Mouse (Mus musculus): ENCODE results near the gene Tcf3. TPM values are rescaled to one million over a fixed set of nuclear protein-coding genes. Genes with fewer than 3 reads are reported as not detected.
A peak's percentile ranks its signal among the peaks of the same experiment; 100 is the strongest.

The Tcf3 gene
- polyA plus RNA-seq, 1 experiment from 2014 or later, result 63.7 TPM

- H3K9me3 ChIP-seq (ENCODE audit: control insufficient read depth, low read length), result no peaks in the 10 kb centered on the region
- no peak for ATAC-seq
- H3K27me3 ChIP-seq (replicated peaks; ENCODE audit: control insufficient read depth, insufficient read depth, low read length), result peaks cover 9% of the 10 kb centered on the region
- 46% methylated on average over 2 of the region's 2 CpGs for WGBS
- H3K9ac ChIP-seq (replicated peaks; ENCODE audit: low read depth, low read length), result no peak overlapping the region
- peaks cover 6% of the 10 kb centered on the region for H3K4me1 ChIP-seq (replicated peaks; ENCODE audit: control insufficient read depth, insufficient read depth, low read length)
- no peak overlapping the region for H3K4me2 ChIP-seq (ENCODE audit: low read length)
- H3K27ac ChIP-seq (ENCODE audit: low read length), result no peak overlapping the region
- H3K4me3 ChIP-seq (replicated peaks; ENCODE audit: low read length), result no peak overlapping the region
- no peaks in the 10 kb centered on the region for H3K36me3 ChIP-seq (ENCODE audit: control insufficient read depth, insufficient read depth)
These were observed 9.5 kb upstream of the Tcf3 start for GRCm38 (mm10) chr10:80442989-80443388.

GRCm38 (mm10) chr10:80441598-80441997 is 8.2 kb upstream of the Tcf3 start:
- ATAC-seq, result no peak
- WGBS, result 65% methylated on average over 8 of the region's 8 CpGs

GRCm38 (mm10) chr10:80440031-80440430 is 6.6 kb upstream of the Tcf3 start:
- Histone ChIP-seq H3K9ac (replicated peaks; ENCODE audit: low read depth, low read length) (no peak overlapping the region), H3K4me3 (replicated peaks; ENCODE audit: low read length) (no peak overlapping the region), H3K27ac (ENCODE audit: low read length) (no peak overlapping the region), H3K4me2 (ENCODE audit: low read length) (no peak overlapping the region), H3K4me1 (replicated peaks; ENCODE audit: control insufficient read depth, insufficient read depth, low read length) (0 out of 2 replicates have a peak, but pooled peaks cover 3% of the 10 kb centered on the region), H3K27me3 (replicated peaks; ENCODE audit: control insufficient read depth, insufficient read depth, low read length) (peaks cover 3% of the 10 kb centered on the region; the same call in 1 of the 2 replicates), H3K9me3 (ENCODE audit: control insufficient read depth, low read length) (no peaks in the 10 kb centered on the region), H3K36me3 (ENCODE audit: control insufficient read depth, insufficient read depth) (no peaks in the 10 kb centered on the region)
- no peak for ATAC-seq

More at GRCm38 (mm10) chr10:80441598-80441997, 8.2 kb upstream of the Tcf3 start:
- no peaks in the 10 kb centered on the region for H3K9me3 ChIP-seq (ENCODE audit: control insufficient read depth, low read length)
- no peak overlapping the region for H3K27ac ChIP-seq (ENCODE audit: low read length)
- no peak overlapping the region for H3K4me2 ChIP-seq (ENCODE audit: low read length)
- peaks cover 9% of the 10 kb centered on the region for H3K27me3 ChIP-seq (replicated peaks; ENCODE audit: control insufficient read depth, insufficient read depth, low read length)
- H3K4me3 ChIP-seq (replicated peaks; ENCODE audit: low read length), result no peak overlapping the region
- H3K9ac ChIP-seq (replicated peaks; ENCODE audit: low read depth, low read length), result no peak overlapping the region
- H3K36me3 ChIP-seq (ENCODE audit: control insufficient read depth, insufficient read depth), result no peaks in the 10 kb centered on the region
- H3K4me1 ChIP-seq (replicated peaks; ENCODE audit: control insufficient read depth, insufficient read depth, low read length), result peaks cover 6% of the 10 kb centered on the region

GRCm38 (mm10) chr10:80437973-80438372 is 4.5 kb upstream of the Tcf3 start:
- no peak overlapping the region for H3K9ac ChIP-seq (replicated peaks; ENCODE audit: low read depth, low read length)
- no peaks in the 10 kb centered on the region for H3K36me3 ChIP-seq (ENCODE audit: control insufficient read depth, insufficient read depth)
- no peak overlapping the region for H3K4me2 ChIP-seq (ENCODE audit: low read length)
- no peaks in the 10 kb centered on the region for H3K27me3 ChIP-seq (replicated peaks; ENCODE audit: control insufficient read depth, insufficient read depth, low read length)
- no peaks in the 10 kb centered on the region for H3K4me1 ChIP-seq (replicated peaks; ENCODE audit: control insufficient read depth, insufficient read depth, low read length)
- 68% methylated on average over 4 of the region's 4 CpGs for WGBS
- no peak overlapping the region for H3K27ac ChIP-seq (ENCODE audit: low read length)
- H3K4me3 ChIP-seq (replicated peaks; ENCODE audit: low read length), result no peak overlapping the region
- no peak for ATAC-seq
- no peaks in the 10 kb centered on the region for H3K9me3 ChIP-seq (ENCODE audit: control insufficient read depth, low read length)

GRCm38 (mm10) chr10:80436276-80436675 is 2.8 kb upstream of the Tcf3 start:
- Histone ChIP-seq H3K4me3 (replicated peaks; ENCODE audit: low read length) (no peak overlapping the region), H3K27me3 (replicated peaks; ENCODE audit: control insufficient read depth, insufficient read depth, low read length) (no peaks in the 10 kb centered on the region), H3K9me3 (ENCODE audit: control insufficient read depth, low read length) (no peaks in the 10 kb centered on the region), H3K27ac (ENCODE audit: low read length) (no peak overlapping the region), H3K4me2 (ENCODE audit: low read length) (no peak overlapping the region), H3K36me3 (ENCODE audit: control insufficient read depth, insufficient read depth) (no peaks in the 10 kb centered on the region), H3K4me1 (replicated peaks; ENCODE audit: control insufficient read depth, insufficient read depth, low read length) (peaks cover 14% of the 10 kb centered on the region), H3K9ac (replicated peaks; ENCODE audit: low read depth, low read length) (no peak overlapping the region)
- ATAC-seq, result no peak
- 10% methylated on average over 9 of the region's 9 CpGs for WGBS

DNA sequence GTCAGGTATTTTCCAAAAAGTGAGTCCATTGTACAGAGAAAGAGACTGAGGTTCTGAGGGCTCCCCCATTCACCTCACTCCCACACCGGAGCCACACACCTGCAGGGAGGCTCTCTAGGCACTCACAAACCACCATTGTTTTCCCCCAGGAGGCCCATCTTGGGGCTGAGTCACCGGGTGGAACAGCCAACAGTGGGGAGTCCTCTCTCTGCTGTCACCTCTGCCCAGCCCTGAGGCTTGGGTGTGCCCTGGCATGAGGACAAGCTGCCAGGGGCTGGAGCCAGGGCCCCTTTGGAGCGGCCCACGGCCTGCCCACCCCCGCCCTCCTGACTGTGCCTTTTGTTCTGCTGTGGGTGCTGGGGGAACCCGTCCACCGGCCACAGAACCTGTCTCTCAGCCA is 2.3 kb upstream of the Tcf3 start:
- ATAC-seq, result no peak
- peaks cover 19% of the 10 kb centered on the region for H3K4me1 ChIP-seq (replicated peaks; ENCODE audit: control insufficient read depth, insufficient read depth, low read length)
- H3K27me3 ChIP-seq (replicated peaks; ENCODE audit: control insufficient read depth, insufficient read depth, low read length), result no peaks in the 10 kb centered on the region
- no peak overlapping the region for H3K4me2 ChIP-seq (ENCODE audit: low read length)
- WGBS, result 19% methylated on average over 7 of the region's 7 CpGs
- H3K9ac ChIP-seq (replicated peaks; ENCODE audit: low read depth, low read length), result no peak overlapping the region
- no peak overlapping the region for H3K27ac ChIP-seq (ENCODE audit: low read length)
- no peaks in the 10 kb centered on the region for H3K36me3 ChIP-seq (ENCODE audit: control insufficient read depth, insufficient read depth)
- no peak overlapping the region for H3K4me3 ChIP-seq (replicated peaks; ENCODE audit: low read length)
- no peaks in the 10 kb centered on the region for H3K9me3 ChIP-seq (ENCODE audit: control insufficient read depth, low read length)

DNA sequence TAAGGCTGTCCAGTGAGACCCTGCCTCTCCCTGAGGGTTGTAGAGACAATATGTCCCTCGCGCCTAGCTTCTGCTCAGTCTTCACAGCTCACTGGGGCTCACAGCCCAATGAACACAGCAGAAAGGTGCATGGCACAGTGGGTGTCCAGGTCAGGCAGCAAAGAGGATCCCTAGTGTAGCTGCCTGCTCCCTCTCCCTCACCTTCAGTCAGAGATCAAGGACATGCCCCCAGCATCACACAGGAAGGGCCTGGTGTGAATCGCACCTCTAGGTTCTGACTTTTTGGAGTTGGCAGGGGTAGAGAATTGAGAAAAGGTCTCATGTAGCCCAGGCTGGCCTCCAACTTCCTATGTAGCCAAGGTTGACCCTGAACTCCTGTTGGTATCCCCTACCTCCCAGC is 1.4 kb upstream of the Tcf3 start:
- WGBS, result 79% methylated on average over 3 of the region's 3 CpGs
- Histone ChIP-seq H3K27ac (ENCODE audit: low read length) (no peak overlapping the region), H3K4me2 (ENCODE audit: low read length) (no peak overlapping the region), H3K36me3 (ENCODE audit: control insufficient read depth, insufficient read depth) (peaks cover 4% of the 10 kb centered on the region; the same call in 1 of the 2 replicates), H3K27me3 (replicated peaks; ENCODE audit: control insufficient read depth, insufficient read depth, low read length) (no peaks in the 10 kb centered on the region), H3K9ac (replicated peaks; ENCODE audit: low read depth, low read length) (no peak overlapping the region), H3K4me1 (replicated peaks; ENCODE audit: control insufficient read depth, insufficient read depth, low read length) (peaks cover 26% of the 10 kb centered on the region), H3K4me3 (replicated peaks; ENCODE audit: low read length) (no peak overlapping the region), H3K9me3 (ENCODE audit: control insufficient read depth, low read length) (no peaks in the 10 kb centered on the region)
- no peak for ATAC-seq

- H3K9me3 ChIP-seq (ENCODE audit: control insufficient read depth, low read length), result no peaks in the 10 kb centered on the region
- no peak overlapping the region for H3K27ac ChIP-seq (ENCODE audit: low read length)
- 14% methylated on average over 8 of the region's 8 CpGs for WGBS
- no peak overlapping the region for H3K4me2 ChIP-seq (ENCODE audit: low read length)
- H3K36me3 ChIP-seq (ENCODE audit: control insufficient read depth, insufficient read depth), result peaks cover 4% of the 10 kb centered on the region; the same call in 1 of the 2 replicates
- H3K4me1 ChIP-seq (replicated peaks; ENCODE audit: control insufficient read depth, insufficient read depth, low read length), result peaks cover 26% of the 10 kb centered on the region
- H3K9ac ChIP-seq (replicated peaks; ENCODE audit: low read depth, low read length), result no peak overlapping the region
- H3K4me3 ChIP-seq (replicated peaks; ENCODE audit: low read length), result peak overlapping the region; percentile 13; the same call in 1 of the 2 replicates
- no peak for ATAC-seq
- no peaks in the 10 kb centered on the region for H3K27me3 ChIP-seq (replicated peaks; ENCODE audit: control insufficient read depth, insufficient read depth, low read length)
These were observed 766 bp upstream of the Tcf3 start for GRCm38 (mm10) chr10:80434233-80434592.

DNA sequence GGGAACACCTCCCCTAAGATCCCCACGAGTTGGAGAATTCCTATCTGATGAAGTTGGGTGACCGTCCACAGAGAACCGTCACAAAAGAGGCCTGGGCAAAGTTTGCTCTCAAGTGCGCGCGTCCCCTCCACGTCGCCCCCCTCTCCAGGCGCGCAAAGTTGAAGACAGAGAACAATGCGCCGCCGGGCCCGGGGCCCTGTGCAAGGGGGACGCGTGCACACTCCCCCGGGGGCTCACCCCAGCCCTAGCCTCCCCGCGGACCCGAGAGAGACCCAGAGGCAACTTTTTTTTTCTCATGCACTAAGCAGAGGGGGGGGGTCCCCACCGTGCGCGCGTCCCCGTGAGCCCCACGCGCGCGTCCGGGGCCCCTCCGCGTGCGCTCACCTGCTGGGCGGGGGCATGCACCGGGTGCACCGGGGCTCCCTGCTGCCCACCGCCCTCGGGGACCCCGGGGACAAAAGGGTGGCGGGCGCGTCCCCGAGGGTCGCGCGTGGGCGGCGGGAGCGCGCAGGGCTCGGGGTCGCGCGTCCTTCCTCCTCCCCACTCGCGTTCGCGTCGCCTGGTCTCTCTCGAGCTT is 423 bp downstream of the Tcf3 start:
- Histone ChIP-seq H3K4me3 (replicated peaks; ENCODE audit: low read length) (peak overlapping the region; percentile 90), H3K4me2 (ENCODE audit: low read length) (peak overlapping the region; percentile 70), H3K9me3 (ENCODE audit: control insufficient read depth, low read length) (no peaks in the 10 kb centered on the region), H3K27me3 (replicated peaks; ENCODE audit: control insufficient read depth, insufficient read depth, low read length) (no peaks in the 10 kb centered on the region), H3K4me1 (replicated peaks; ENCODE audit: control insufficient read depth, insufficient read depth, low read length) (peaks cover 26% of the 10 kb centered on the region), H3K27ac (ENCODE audit: low read length) (peak overlapping the region; percentile 87), H3K36me3 (ENCODE audit: control insufficient read depth, insufficient read depth) (peaks cover 4% of the 10 kb centered on the region; the same call in 1 of the 2 replicates), H3K9ac (replicated peaks; ENCODE audit: low read depth, low read length) (peak overlapping the region; percentile 95)
- ATAC-seq, result peak; percentile 7; the same call in 1 of the 2 replicates
- WGBS, result under 1% methylated on average over 41 of the region's 60 CpGs

GRCm38 (mm10) chr10:80432387-80432785 is 1.1 kb downstream of the Tcf3 start:
- WGBS, result under 1% methylated on average over 4 of the region's 4 CpGs
- Histone ChIP-seq H3K4me2 (ENCODE audit: low read length) (peak overlapping the region; percentile 70), H3K36me3 (ENCODE audit: control insufficient read depth, insufficient read depth) (peaks cover 9% of the 10 kb centered on the region), H3K27me3 (replicated peaks; ENCODE audit: control insufficient read depth, insufficient read depth, low read length) (no peaks in the 10 kb centered on the region), H3K9me3 (ENCODE audit: control insufficient read depth, low read length) (no peaks in the 10 kb centered on the region), H3K27ac (ENCODE audit: low read length) (no peak overlapping the region), H3K4me1 (replicated peaks; ENCODE audit: control insufficient read depth, insufficient read depth, low read length) (peaks cover 26% of the 10 kb centered on the region), H3K9ac (replicated peaks; ENCODE audit: low read depth, low read length) (peak overlapping the region; percentile 95), H3K4me3 (replicated peaks; ENCODE audit: low read length) (peak overlapping the region; percentile 90)
- ATAC-seq, result no peak

Data from forebrain, embryonic 16.5 days (tissue).